Mouse (Mus musculus) urinary bladder, postnatal 4 days (tissue): ENCODE data around the gene Hspa1b.
"Not testable (repeated sequence)": the region's sequence is repeated elsewhere in the genome, so short reads cannot be mapped to it uniquely, and the experiment has no call there.

Source experiments
- DNase-seq, 2 experiments: peaks; one replicate each; pipeline ENCODE4 v3.0.0; 2021 to 2022; ENCODE audit warnings: low spot score in 2 of 2

The Hspa1b gene

DNA sequence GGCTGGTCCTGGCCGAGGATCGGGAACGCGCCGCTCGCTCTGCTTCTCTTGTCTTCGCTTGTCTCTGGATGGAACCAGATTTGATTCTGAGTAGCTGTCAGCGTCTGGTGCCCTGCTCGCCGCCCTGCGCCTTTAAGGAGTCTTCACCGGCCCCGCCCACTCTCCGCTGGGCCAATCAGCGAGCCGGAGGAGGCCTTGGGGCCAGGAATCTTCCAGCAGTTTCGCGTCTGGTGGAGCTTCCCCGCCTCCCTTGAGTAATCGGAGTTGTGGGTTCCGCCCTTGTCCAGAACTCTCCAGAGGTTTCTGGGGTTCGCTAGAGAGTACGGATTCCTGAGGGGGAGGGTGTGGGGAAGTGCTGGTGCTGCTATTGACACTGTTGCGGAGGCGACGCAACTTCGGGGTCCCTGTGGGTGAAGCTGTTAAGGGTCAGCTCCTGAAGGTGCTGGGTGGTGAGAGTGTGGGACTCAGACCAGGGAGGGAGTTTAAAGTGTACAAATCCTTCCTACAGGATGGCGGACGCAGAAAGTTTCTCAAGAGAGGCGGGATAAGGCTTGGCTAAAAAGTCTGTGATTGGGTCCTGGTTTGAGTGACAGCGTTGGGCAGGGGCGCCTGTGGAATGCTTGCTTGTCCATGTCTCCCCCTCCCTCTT, at the start of gene Hspa1b:
Hspa1b (minus strand) TSS at position 109 of the 649 bp plus-strand sequence.
- peak; percentile 81 to 84 for DNase-seq

DNA sequence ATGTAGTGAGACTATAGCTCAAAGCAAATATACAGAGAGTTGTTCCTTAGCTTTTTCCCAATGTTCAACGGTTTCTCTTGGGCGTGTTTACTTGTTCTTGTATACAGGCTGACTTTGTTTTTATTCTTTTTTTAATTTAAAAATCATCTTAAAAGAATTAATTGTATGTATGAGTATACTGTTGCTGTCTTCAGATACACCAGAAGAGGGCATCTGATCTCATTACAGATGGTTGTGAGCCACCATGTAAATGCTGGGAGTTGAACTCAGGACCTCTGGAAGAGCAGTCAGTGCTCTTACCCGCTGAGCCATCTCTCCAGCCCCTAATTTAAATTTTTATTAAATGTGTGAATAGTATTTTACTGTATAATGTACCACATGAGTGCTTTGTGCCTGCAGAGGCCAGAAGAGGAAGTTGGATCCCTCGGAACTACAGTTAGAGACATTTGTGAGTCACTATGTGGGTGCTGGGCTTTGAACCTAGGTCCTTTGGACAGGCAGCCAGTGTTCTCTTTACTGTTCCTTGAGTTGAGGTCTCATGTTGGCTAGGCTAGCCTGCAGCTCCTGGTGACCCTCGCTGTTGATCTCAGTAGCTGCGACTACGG, 48.5 kb upstream of the Hspa1b start:
- DNase-seq: no peak

GRCm38 (mm10) chr17:35005902-35006301, 46.9 kb upstream of the Hspa1b start:
- not testable (repeated sequence) for DNase-seq

- peak in 1 of 2 experiments; percentile 58 for DNase-seq
Observed at GRCm38 (mm10) chr17:35005158-35005557, 46.1 kb upstream of the Hspa1b start.

GRCm38 (mm10) chr17:35004075-35004717, 45.2 kb upstream of the Hspa1b start:
- peak in 1 of 2 experiments; percentile 57 for DNase-seq

- DNase-seq: no peak
Observed at GRCm38 (mm10) chr17:35003022-35003838, 44.2 kb upstream of the Hspa1b start.

DNA sequence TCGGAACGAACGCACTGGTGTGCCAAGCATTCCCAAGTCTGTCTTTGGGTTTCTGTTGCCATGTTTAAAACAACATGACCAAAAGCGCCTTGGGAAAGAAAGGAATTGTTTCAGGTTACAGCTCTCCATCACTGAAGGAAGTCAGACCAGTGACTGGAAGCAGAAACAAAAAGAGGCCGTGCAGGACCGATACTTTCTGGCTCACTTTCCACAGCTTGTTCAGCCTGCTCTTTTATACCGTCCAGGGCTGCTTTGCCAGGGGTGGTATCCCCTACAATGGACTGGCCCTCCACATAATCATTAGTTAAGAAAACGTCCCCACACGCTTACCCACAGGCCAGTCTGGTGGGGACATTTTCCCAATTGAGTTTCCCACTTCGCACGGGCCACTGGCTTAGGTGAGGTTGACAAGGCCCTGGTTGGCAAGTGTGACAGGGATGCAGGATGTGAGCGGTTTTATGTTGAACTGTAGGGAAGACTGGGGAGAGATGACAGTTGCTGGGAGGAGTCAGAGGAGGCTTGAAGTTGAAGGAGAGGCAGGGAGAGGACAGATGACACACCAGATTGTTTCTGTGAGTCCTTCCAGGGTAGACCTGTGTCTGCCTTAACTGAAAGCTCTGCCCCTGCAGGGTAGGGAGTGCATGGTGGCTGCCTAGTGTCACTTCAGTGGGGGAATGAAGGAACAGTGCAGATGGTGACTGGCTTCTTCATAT, 43.3 kb upstream of the Hspa1b start:
- DNase-seq: no peak

DNA sequence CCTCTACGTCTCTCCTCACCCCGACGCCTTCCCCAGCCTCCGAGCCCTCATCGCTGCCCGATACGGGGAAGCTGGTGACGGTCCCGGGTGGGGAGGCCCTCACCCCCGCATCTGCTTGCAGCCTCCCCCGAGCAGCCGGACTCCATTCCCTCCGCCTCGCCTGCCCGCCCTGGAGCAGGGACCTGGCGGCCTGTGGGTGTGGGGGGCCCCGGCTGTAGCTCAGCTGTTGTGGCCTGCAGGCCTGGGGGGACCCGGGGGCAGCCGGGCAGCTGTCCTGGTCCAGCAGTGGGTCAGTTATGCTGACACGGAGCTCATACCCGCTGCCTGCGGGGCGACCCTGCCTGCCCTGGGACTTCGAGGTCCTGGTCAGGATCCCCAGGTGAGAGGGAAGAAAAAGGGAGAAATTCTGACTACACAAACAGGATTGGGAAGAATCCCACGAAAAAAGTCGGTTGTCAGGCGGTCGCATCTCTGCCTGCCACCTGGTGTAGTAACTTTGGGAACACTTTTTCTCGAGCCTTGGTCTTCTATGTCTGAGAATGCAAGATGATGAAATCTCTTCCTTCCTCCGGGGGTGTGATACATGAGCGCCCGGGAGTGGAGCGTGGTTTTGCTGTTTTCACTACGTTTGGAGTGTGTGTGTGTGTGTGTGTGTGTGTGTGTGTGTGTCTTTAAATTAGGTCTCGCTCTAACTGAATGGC, 42.6 kb upstream of the Hspa1b start:
- no peak for DNase-seq

- peak; percentile 87 to 89 for DNase-seq
Observed at GRCm38 (mm10) chr17:35000717-35001451, 41.8 kb upstream of the Hspa1b start, which contains the start of gene Vars. Vars (plus strand) TSS chr17:35000987.

DNA sequence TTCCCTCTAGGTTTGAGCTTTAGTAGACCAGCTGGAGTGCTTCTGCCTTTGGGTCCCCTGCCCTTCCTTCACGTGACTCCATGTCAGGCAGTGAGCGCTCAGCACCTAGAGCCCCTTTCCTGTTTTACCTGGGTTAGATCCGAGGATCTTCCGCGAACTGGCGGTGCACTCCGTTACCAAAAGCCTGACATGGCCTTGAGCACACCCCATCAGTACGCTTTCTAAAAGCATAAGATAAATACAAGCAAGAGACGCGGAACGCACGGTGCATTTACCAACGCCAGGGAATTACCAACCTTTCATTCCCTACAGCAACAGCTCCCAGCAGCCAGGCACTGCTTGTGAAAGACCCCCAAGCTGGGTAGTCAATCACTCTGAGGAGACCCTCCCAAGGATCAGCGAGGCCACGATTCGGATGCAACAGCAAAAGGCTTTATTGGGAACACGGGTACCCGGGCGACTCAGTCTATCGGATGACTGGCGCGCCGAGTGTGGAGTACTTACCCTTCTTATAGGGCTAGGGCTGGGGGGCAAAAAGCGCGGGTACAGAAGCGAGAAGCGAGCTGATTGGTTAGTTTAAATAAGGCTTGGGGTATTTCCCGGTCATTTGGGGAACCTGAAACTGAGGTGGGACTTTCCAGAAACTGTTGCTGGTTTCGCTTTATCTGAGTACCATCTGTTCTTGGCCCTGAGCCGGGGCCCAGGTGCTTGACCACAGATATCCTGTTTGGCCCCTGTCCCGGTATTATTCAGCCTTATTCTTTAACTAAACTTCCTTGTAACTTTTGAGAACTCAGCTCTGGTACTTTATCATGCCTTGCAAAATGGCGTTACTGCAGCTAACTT, 41.1 kb upstream of the Hspa1b start:
- DNase-seq: not testable (repeated sequence)

DNA sequence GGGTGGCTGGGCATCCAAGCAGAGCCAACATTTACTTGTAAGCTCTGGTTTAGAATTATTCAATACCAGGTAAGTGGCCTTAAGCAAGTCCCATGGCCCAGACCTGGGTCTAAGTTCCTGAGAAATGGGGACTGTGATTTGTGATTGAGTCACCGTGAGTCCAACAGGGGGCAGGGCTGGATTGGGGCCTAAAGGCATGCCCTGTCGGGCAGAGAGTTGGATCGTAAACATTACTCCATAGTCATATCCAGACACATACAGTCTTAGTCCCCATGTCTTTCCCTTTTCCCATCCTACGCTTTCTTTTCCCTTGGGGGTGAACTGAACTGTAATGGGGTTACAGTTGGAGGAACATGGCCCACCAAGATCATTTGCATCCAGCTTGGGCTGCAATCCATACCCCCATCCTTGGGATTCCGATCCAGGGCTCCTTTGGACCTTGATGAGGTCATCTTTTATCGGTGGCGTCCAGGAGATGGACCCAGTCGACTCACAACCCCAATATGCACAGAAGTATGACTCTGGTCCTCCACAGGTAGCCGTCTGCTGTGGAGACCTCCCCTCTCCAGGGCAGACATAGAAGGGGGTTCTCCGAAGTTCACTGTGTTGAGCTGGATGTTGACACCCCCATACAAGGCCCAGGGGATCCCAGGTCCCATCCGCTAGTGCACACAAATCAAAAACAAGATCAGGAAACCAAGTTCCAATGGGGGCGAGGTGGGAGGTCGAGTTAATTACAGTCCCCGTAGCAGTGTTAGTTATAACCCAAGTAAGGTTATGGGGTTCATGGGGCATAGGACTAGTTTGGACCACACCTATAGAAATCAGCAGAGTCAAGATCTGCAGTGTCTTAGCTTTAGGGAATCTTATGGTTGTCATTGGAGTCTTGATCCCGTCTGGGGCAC, 39.7 kb upstream of the Hspa1b start:
- DNase-seq: no peak

GRCm38 (mm10) chr17:34997142-34997483, 38.1 kb upstream of the Hspa1b start:
- no peak for DNase-seq

DNA sequence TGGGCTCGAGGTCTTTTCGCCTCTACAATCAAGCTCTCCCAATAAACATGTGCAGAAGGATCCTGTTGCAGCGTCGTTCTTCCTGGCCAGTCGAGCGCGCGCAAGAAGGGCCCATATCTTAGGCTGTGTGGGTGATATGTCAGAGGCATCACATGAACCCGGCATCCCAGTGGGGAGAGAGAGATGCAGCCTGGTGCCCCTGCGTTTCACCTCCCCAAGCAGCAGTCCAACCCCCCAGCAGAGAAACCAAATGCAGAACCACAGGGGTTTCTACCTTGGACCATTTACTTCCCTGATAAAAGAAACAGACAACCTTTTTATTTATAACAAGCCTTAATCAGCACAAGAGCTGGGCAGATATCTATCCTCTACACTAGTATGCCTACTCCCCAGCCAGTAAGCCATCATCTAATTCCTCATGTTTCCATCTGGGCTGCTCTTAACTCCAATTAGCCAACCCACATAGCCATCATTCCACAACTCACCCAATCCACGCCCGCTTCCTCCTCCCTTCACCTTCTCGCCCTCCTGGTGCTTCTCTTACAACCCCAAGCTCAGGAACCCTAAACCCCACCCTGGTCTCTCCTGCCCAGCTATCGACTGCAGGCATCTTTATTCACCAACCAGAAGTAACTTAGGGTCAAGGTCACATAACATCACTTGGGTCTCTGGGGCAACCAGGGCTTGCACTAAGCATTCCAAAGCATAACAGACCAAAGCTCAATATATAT, 37.5 kb upstream of the Hspa1b start:
- no peak for DNase-seq

GRCm38 (mm10) chr17:34995927-34996326, 36.9 kb upstream of the Hspa1b start:
- not testable (repeated sequence) for DNase-seq

DNA sequence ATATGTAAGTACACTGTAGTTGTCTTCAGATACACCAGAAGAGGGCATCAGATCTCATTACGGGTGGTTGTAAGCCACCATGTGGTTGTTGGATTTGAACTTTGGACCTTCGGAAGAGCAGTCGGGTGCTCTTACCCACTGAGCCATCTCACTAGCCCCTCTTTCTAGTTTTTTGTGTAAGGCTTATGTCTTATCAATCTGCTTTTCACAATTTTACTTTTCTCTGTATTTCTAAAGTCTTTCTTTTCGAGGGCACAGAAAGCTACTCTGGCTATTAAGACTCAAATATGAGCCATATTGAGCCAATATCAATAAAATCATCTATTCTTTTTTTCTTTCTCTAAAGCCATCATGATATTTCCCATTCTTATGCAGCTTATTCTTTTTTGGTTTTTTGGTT, 36.2 kb upstream of the Hspa1b start:
- DNase-seq: not testable (repeated sequence)

GRCm38 (mm10) chr17:34994751-34995150, 35.7 kb upstream of the Hspa1b start:
- DNase-seq: no peak

DNA sequence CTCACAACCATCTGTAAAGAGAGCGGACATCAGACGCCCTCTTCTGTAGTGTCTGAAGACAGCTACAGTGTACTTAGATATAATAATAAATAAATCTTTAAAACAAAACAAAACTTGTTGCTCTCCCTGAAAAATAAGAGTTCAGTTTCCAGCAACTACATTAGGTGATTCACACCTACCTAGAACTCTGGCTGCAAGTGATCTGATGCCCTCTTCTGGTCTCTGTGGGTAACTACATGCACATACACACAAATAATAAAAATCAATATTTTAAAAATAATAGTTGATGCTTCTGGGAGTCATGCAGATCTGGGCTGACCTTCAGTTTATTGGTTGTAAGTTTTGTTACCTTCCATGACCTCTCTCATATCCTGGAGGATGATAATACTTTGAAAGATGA, 25.2 kb upstream of the Hspa1b start:
- DNase-seq: no peak

- DNase-seq: no peak
Observed at GRCm38 (mm10) chr17:34982328-34982727, 23.3 kb upstream of the Hspa1b start.
